Mouse (Mus musculus): ENCODE data around the gene Olfr1338. TPM values are rescaled to one million over a fixed set of nuclear protein-coding genes. Genes with fewer than 3 reads are reported as not detected.

Gene Olfr1338
- not detected in 2 replicates for total RNA-seq (2023)

DNA sequence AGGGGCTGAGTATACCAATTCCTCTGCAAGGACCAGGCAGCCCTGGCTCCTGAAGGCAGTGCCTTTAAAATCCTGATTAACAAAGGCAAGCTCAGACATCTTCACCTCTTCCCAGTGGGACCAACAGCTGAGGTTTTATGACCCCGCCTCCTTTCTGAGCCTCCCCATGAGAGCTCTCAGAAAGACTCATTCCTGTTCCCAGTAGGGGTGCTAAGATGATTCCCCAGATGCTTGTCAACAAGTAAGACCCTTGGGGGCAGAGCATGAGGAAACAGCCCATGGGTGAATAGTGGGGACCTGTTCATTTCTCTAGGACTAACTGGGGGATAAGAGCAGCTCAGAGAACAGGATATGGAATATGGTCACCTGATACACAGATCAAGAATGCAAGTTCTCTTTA, at the start of gene Olfr1338:
Gene Olfr1338 (minus strand): TSS at position 101 of the 400 bp plus-strand sequence.

DNA sequence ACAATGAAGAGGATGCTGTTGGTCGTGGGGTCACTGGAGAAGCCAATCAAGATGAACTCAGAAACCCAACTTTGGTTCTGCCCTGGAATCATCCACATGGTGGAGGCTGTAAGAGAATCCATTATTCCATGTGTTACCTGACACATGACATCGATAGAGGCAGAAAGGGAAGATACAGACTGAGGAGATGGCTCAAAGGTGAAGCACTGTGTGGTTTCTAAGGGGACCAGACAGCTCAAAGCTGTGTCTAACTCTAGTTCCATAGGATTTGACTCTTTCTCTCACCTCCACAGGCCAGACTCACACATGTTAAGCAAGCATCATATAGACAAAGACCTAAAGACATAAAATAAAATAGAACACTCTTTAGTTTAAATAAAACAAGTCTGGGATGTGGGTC, 23.9 kb upstream of the Olfr1338 start, which contains the start of gene Olfr1337:
Gene Olfr1337 (minus strand): TSS at position 101 of the 400 bp plus-strand sequence.

DNA sequence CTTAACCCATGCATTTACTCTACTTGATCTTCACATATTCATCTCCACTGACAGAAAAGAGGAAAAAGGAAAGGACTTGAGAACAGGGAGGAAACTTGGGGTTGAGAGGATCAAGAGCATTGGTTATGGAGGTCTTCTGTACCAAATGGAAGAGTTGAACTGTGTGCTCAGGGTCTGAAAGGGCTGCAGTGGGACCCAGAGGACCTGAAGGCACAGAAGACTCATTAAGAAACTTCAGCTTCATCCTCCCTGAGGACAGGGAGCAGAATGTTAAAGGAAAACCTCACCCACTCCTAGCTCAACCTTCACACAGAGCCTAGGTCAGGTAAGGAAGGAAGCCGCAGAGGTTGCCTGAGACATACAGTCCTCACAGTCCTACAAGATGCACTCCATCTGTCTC, 26.7 kb downstream of the Olfr1338 start, which contains the start of gene Olfr1339:
Gene Olfr1339 (plus strand): TSS at position 301 of the 400 bp plus-strand sequence.

DNA sequence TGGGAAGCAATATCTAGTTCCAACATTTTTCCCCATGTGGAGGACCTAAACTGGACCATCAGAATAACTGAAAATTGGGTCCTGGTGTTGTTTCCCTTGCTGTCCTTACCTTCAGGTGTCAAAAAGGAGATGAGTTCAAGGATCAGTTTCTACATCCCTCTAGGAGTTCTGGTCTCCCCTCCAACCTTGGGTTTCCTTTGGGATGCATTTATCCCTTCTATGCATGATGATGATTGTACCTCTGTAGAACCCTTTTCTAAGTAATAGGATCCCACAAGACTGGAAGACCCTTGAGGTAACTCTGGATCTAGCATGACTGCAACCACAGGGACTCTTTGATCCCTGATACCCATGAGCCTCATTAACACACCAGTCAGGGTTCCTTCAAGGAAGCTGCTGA, 38.7 kb downstream of the Olfr1338 start, which contains the start of gene Olfr1340:
Gene Olfr1340 (plus strand): TSS at position 301 of the 400 bp plus-strand sequence.

DNA sequence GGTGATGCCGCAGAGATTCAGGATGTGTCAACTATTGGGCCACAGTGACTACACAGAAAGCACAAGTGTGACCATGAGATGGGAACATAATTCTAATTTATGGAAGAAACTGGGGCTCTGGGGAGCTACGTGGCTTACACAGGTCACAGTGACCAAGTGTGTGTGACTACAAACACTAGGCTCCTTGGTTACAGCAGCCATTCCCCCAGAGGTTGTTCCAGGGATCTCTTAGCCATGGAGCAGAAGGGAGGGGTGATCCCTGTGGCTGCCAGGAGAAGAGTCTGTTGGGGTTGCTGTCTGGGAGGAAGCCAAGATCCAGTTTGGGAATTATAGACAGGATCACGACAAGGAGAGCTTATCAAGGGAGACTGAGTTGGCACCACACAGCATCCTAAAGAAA, 55.3 kb downstream of the Olfr1338 start, which contains the start of gene Olfr1341:
Gene Olfr1341 (plus strand): TSS at position 301 of the 400 bp plus-strand sequence.

Other genes starting within 250 kb of the Olfr1338 start
- not detected in 2 replicates for gene 2610528J11Rik, start 231.7 kb downstream of the Olfr1338 start, total RNA-seq (2023)
- not detected in 2 replicates for gene Tmem125, start 214.7 kb downstream of the Olfr1338 start, total RNA-seq (2023)
- gene Cfap57, start 138.0 kb downstream of the Olfr1338 start, total RNA-seq (2023), result 2.0 and 2.6 TPM in 2 replicates
- gene Ebna1bp2, start 137.9 kb downstream of the Olfr1338 start, total RNA-seq (2023), result 38.9 and 53.0 TPM in 2 replicates
- not detected in 2 replicates for gene Olfr62, start 99.8 kb downstream of the Olfr1338 start, total RNA-seq (2023)
- not detected in 2 replicates for gene Olfr1342, start 66.0 kb downstream of the Olfr1338 start, total RNA-seq (2023)
- gene Olfr1341, start 55.2 kb downstream of the Olfr1338 start, total RNA-seq (2023), result not detected in 2 replicates
- not detected in 2 replicates for gene Olfr1340, start 38.6 kb downstream of the Olfr1338 start, total RNA-seq (2023)
- not detected in 2 replicates for gene Olfr1339, start 26.6 kb downstream of the Olfr1338 start, total RNA-seq (2023)
- gene Olfr1337, start 23.8 kb upstream of the Olfr1338 start, total RNA-seq (2023), result not detected in 2 replicates
- not detected in 2 replicates for gene Olfr1335, start 51.2 kb upstream of the Olfr1338 start, total RNA-seq (2023)
- gene Olfr1333, start 77.5 kb upstream of the Olfr1338 start, total RNA-seq (2023), result not detected in 2 replicates
- not detected in 2 replicates for gene Olfr1331, start 105.9 kb upstream of the Olfr1338 start, total RNA-seq (2023)
- gene Olfr1330, start 129.9 kb upstream of the Olfr1338 start, total RNA-seq (2023), result not detected in 2 replicates
- not detected in 2 replicates for gene Olfr1329, start 158.7 kb upstream of the Olfr1338 start, total RNA-seq (2023)
- not detected in 2 replicates for gene Olfr1328, start 179.9 kb upstream of the Olfr1338 start, total RNA-seq (2023)
- gene Lao1, start 202.8 kb upstream of the Olfr1338 start, total RNA-seq (2023), result not detected in 2 replicates